Mouse (Mus musculus) heart, adult 2 months (tissue): Measurements from ENCODE around the gene A630001G21Rik. TPM values are rescaled to one million over a fixed set of nuclear protein-coding genes. Genes with fewer than 3 reads are reported as not detected.

Experiments
- DNase-seq, 2 experiments: peaks; one replicate each; pipeline ENCODE4 v3.0.0; 2021
- H3K27ac ChIP-seq: fragments of 200-600 bp; 2 replicates; pipeline ENCODE4 v1.8.1; 2022
- H3K27me3 ChIP-seq: fragments of 200-500 bp; 2 replicates; pipeline ENCODE4 v1.6.1; 2012; ENCODE audit warnings: mild to moderate bottlenecking, low read length, inconsistent platforms, mixed read lengths; ENCODE audit not compliant: control insufficient read depth, insufficient read depth
- H3K36me3 ChIP-seq: fragments of 200-500 bp; 2 replicates; pipeline ENCODE4 v1.6.1; 2012; ENCODE audit warnings: low read length, inconsistent platforms; ENCODE audit not compliant: control insufficient read depth, insufficient read depth
- H3K4me1 ChIP-seq: fragments of 200-500 bp; 2 replicates; pipeline ENCODE4 v1.6.1; 2011; ENCODE audit warnings: low read length; ENCODE audit not compliant: control insufficient read depth, insufficient read depth
- H3K4me3 ChIP-seq: fragments of 200-600 bp; 2 replicates; pipeline ENCODE4 v1.8.1; 2022
- H3K79me2 ChIP-seq: fragments of 200-500 bp; replicated peaks from 2 replicates; pipeline ENCODE4 v1.6.1; 2012; ENCODE audit warnings: mild to moderate bottlenecking, inconsistent platforms, low read length, moderate library complexity, mixed read lengths; ENCODE audit not compliant: control insufficient read depth, insufficient read depth
- H3K9ac ChIP-seq: fragments of 200-500 bp; 2 replicates; pipeline ENCODE4 v1.6.1; 2012; ENCODE audit warnings: low read depth, mild to moderate bottlenecking, control low read depth, inconsistent platforms, low read length, mixed read lengths
- CTCF ChIP-seq: fragments of 200-600 bp; IDR thresholded peaks from 2 replicates; pipeline ENCODE4 v1.8.1; 2022; ENCODE audit warnings: antibody characterized with exemption, mild to moderate bottlenecking, moderate library complexity
- EP300 ChIP-seq: fragments of 200-500 bp; IDR thresholded peaks from 2 replicates; pipeline ENCODE4 v1.6.1; 2011; ENCODE audit warnings: low read depth, low read length, control low read depth; ENCODE audit not compliant: insufficient read depth
- POLR2A ChIP-seq: fragments of 200-500 bp; IDR thresholded peaks from 2 replicates; pipeline ENCODE4 v1.6.1; 2011; ENCODE audit warnings: mild to moderate bottlenecking, low read depth, low read length, control low read depth; ENCODE audit not compliant: insufficient read depth
- WGBS: fragments of 180-500 bp; shearing (Covaris S2); methylation state at CpG from one replicate; pipeline ENCODE4 v1.1.7; 2018; 5-methylcytosine and 5-hydroxymethylcytosine counted together
- intact Hi-C: fragments of 180-260 bp; cut with DNase I; formaldehyde crosslinking; loops from one replicate; pipeline ENCODE4 v1.15.1; 2025
- microRNA-seq, 2 experiments: library from miRNA; unstranded; fragments of <30 nt; microRNA quantifications; one replicate each; pipeline ENCODE4 v1.2.0; 2021
- polyA plus RNA-seq: library from polyadenylated mRNA; depleted of rRNA; stranded (reverse); fragments of >200 nt; gene quantifications from 2 replicates; pipeline ENCODE4 v1.2.3, GENCODE M21; 2012; rRNA removed
- total RNA-seq, 2 experiments: library from RNA; stranded (reverse); gene quantifications; 2 replicates each; pipeline ENCODE4 v1.2.3; 2021

A630001G21Rik gene
- total and polyA plus RNA-seq, 3 experiments, result 0.20 to 1.3 (median 0.37) TPM

- DNase-seq, result no peak
- 50% methylated on average over 1 of the region's 1 CpGs for WGBS
- intact Hi-C loops, result no loop called here
These were observed 86.2 kb downstream of the A630001G21Rik start for GRCm38 (mm10) chr1:85692281-85692680.

GRCm38 (mm10) chr1:85690544-85690943 is 87.9 kb downstream of the A630001G21Rik start:
- H3K4me1 ChIP-seq, result peaks cover 2% of the 10 kb centered on the region
- no peaks in the 10 kb centered on the region for H3K79me2 ChIP-seq
- H3K27ac ChIP-seq, result no peak overlapping the region
- H3K4me3 ChIP-seq, result no peak overlapping the region
- H3K36me3 ChIP-seq, result peaks cover 6% of the 10 kb centered on the region
- intact Hi-C loops, result no loop called here
- no peaks in the 10 kb centered on the region for H3K27me3 ChIP-seq
- 64% methylated on average over 3 of the region's 3 CpGs for WGBS
- DNase-seq, result no peak
- H3K9ac ChIP-seq, result no peak overlapping the region
- TF ChIP-seq CTCF, result no peak
- no peak for TF ChIP-seq EP300
- no peak for TF ChIP-seq POLR2A

More at GRCm38 (mm10) chr1:85692281-85692680, 86.2 kb downstream of the A630001G21Rik start:
- Histone ChIP-seq H3K36me3 (peaks cover 9% of the 10 kb centered on the region), H3K4me3 (no peak overlapping the region), H3K27ac (no peak overlapping the region), H3K79me2 (no peaks in the 10 kb centered on the region), H3K9ac (no peak overlapping the region), H3K4me1 (peaks cover 2% of the 10 kb centered on the region), H3K27me3 (no peaks in the 10 kb centered on the region)
- TF ChIP-seq POLR2A, result no peak
- no peak for TF ChIP-seq EP300
- TF ChIP-seq CTCF, result no peak

- WGBS, result 45% methylated on average over 5 of the region's 5 CpGs
- TF ChIP-seq POLR2A (no peak), EP300 (no peak), CTCF (no peak)
- peak in 1 of 2 experiments; percentile 13 for DNase-seq
- no peak overlapping the region for H3K9ac ChIP-seq
- no peaks in the 10 kb centered on the region for H3K79me2 ChIP-seq
- peaks cover 3% of the 10 kb centered on the region; the same call in 1 of the 2 replicates for H3K36me3 ChIP-seq
- no peak overlapping the region for H3K27ac ChIP-seq
- intact Hi-C loops, result no loop called here
- peaks cover 2% of the 10 kb centered on the region for H3K4me1 ChIP-seq
- H3K4me3 ChIP-seq, result no peak overlapping the region
- no peaks in the 10 kb centered on the region for H3K27me3 ChIP-seq
These were observed 91.1 kb downstream of the A630001G21Rik start for GRCm38 (mm10) chr1:85687346-85687745.

- 71% methylated on average over 5 of the region's 5 CpGs for WGBS
- TF ChIP-seq POLR2A (no peak), CTCF (no peak), EP300 (no peak)
- Histone ChIP-seq H3K27ac (no peak overlapping the region), H3K4me1 (no peaks in the 10 kb centered on the region), H3K27me3 (no peaks in the 10 kb centered on the region), H3K9ac (no peak overlapping the region), H3K4me3 (no peak overlapping the region), H3K36me3 (no peaks in the 10 kb centered on the region; the same call in 1 of the 2 replicates), H3K79me2 (no peaks in the 10 kb centered on the region)
- no peak for DNase-seq
- intact Hi-C loops, result no loop called here
These were observed 91.8 kb downstream of the A630001G21Rik start for GRCm38 (mm10) chr1:85686666-85687065.

- no peak for TF ChIP-seq POLR2A
- no peak for TF ChIP-seq EP300
- TF ChIP-seq CTCF, result no peak
- Histone ChIP-seq H3K4me3 (no peak overlapping the region), H3K36me3 (no peaks in the 10 kb centered on the region; the same call in 1 of the 2 replicates), H3K9ac (no peak overlapping the region), H3K4me1 (no peaks in the 10 kb centered on the region), H3K27ac (no peak overlapping the region), H3K27me3 (no peaks in the 10 kb centered on the region), H3K79me2 (no peaks in the 10 kb centered on the region)
- DNase-seq, result no peak
- 50% methylated on average over 4 of the region's 4 CpGs for WGBS
- intact Hi-C loops, result no loop called here
These were observed 98.2 kb downstream of the A630001G21Rik start for GRCm38 (mm10) chr1:85680226-85680625.

Small RNA genes lying within 50 kb of the gene (microRNA-seq; reads per million reads assigned to microRNA genes)
- gene Gm25472 (0 reads per million in 2 experiments), gene Mir8096 (0 reads per million in 2 experiments)

Other genes starting within 250 kb of the A630001G21Rik start
- not detected for gene G530012D18Rik, start 203.0 kb downstream of the A630001G21Rik start, total RNA-seq
- gene G530012D18Rik, start 203.0 kb downstream of the A630001G21Rik start, polyA plus RNA-seq, result not detected in 2 replicates
- 1 to 10 TPM; 3.0 to 3.2 TPM for gene Sp110, start 179.8 kb downstream of the A630001G21Rik start, total RNA-seq
- 7.3 and 11.6 TPM in 2 replicates for gene Sp110, start 179.8 kb downstream of the A630001G21Rik start, polyA plus RNA-seq
- gene Sp140, start 178.3 kb downstream of the A630001G21Rik start, total RNA-seq, result 1 to 10 TPM; 2.7 to 3.1 TPM
- gene Sp140, start 178.3 kb downstream of the A630001G21Rik start, polyA plus RNA-seq, result 2.2 and 2.5 TPM in 2 replicates
- gene Sp100, start 128.7 kb downstream of the A630001G21Rik start, total RNA-seq, result 10 to 100 TPM; 16.9 to 21.6 TPM
- 13.5 and 25.3 TPM in 2 replicates for gene Sp100, start 128.7 kb downstream of the A630001G21Rik start, polyA plus RNA-seq
- 100 to 1,000 TPM; 113 to 118 TPM for gene Cab39, start 14.8 kb upstream of the A630001G21Rik start, total RNA-seq
- 36.7 and 59.1 TPM in 2 replicates for gene Cab39, start 14.8 kb upstream of the A630001G21Rik start, polyA plus RNA-seq
- gene Itm2c, start 115.6 kb upstream of the A630001G21Rik start, total RNA-seq, result 10 to 100 TPM; 60.3 to 62.0 TPM
- 101 and 137 TPM in 2 replicates for gene Itm2c, start 115.6 kb upstream of the A630001G21Rik start, polyA plus RNA-seq
- gene 4933407L21Rik, start 149.8 kb upstream of the A630001G21Rik start, total RNA-seq, result not detected
- not detected in 2 replicates for gene 4933407L21Rik, start 149.8 kb upstream of the A630001G21Rik start, polyA plus RNA-seq
- not detected for gene Gpr55, start 182.4 kb upstream of the A630001G21Rik start, total RNA-seq
- gene Gpr55, start 182.4 kb upstream of the A630001G21Rik start, polyA plus RNA-seq, result 0.03 TPM in 1 of 2 replicates, not detected in the other
- gene Spata3, start 238.2 kb upstream of the A630001G21Rik start, total RNA-seq, result not detected
- 0.67 and 0.80 TPM in 2 replicates for gene Spata3, start 238.2 kb upstream of the A630001G21Rik start, polyA plus RNA-seq